Mouse (Mus musculus): ENCODE data around the gene Gps1. TPM values are rescaled to one million over a fixed set of nuclear protein-coding genes. Genes with fewer than 3 reads are reported as not detected.

The Gps1 gene
- total and polyA plus RNA-seq, 3 experiments = 158 to 184 (median 174) TPM

DNA sequence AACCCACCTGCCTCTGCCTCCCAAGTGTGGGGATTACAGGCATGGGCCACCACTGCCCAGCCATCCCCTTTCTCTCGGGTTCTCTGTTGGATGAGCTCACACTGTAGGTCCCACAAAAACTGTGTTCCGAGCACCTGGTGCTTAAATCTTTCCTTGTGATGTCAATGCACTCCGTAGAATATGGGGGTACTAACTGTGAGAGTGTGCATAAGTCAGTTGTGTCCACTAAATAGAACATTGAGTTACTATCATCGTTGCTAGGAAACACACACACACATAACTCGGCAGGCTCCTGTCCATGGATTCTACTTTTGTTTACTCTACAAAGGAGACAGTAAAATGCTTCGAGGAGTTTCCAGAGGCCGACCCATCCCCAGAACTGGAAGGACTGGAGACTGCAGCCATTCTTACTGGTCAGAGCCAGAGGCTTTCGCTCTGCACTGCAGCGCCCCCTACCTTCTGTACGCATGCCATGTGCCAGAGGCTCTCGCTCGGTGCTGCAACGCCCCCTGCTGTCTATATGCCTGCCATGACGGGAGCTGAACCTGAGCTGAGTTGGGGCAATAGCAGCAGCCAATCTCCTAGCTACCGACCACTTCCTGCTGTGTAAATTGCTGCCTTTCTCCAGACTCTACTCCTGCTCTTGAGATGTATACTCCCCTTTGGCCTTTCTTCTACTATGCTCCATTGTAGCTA is 8.2 kb upstream of the Gps1 start (continued):
- TF ChIP-seq MXI1 (IDR thresholded peaks at IDR 0.05; ENCODE audit: low read depth, low read length) (peak; percentile 74; the same call in 1 of the 2 replicates), ZMIZ1 (IDR thresholded peaks at IDR 0.05; ENCODE audit: low read depth, low read length) (no peak), SMC3 (IDR thresholded peaks at IDR 0.05; ENCODE audit: low read depth, low read length) (peak; percentile 100), HCFC1 (IDR thresholded peaks at IDR 0.05; ENCODE audit: low read depth, low read length) (peak; percentile 67), MYC (IDR thresholded peaks at IDR 0.05; ENCODE audit: low read depth, low read length) (peak; percentile 100), NELFE (IDR thresholded peaks at IDR 0.05; ENCODE audit: low read depth, low read length) (peak; percentile 97; the same call in 1 of the 2 replicates), MAZ (IDR thresholded peaks at IDR 0.05; ENCODE audit: low read depth, low read length) (peak; percentile 28; the same call in 1 of the 2 replicates), PAX5 (IDR thresholded peaks at IDR 0.05; ENCODE audit: low read length) (no peak), USF2 (conservative IDR thresholded peaks at IDR 0.05; ENCODE audit: low read depth, low read length) (no peak), RAD21 (IDR thresholded peaks at IDR 0.05; ENCODE audit: low read depth, low read length) (no peak; the same call in none of the 2 replicates), MAFK (IDR thresholded peaks at IDR 0.05; ENCODE audit: insufficient replicate concordance, low read length) (no peak), MEF2A (IDR thresholded peaks at IDR 0.05; ENCODE audit: borderline replicate concordance, low read depth, low read length) (peak; percentile 82), IRF4 (IDR thresholded peaks at IDR 0.05; ENCODE audit: low read depth, low read length) (peak; percentile 84), JUND (conservative IDR thresholded peaks at IDR 0.05; ENCODE audit: low read depth, low read length) (no peak)

DNA sequence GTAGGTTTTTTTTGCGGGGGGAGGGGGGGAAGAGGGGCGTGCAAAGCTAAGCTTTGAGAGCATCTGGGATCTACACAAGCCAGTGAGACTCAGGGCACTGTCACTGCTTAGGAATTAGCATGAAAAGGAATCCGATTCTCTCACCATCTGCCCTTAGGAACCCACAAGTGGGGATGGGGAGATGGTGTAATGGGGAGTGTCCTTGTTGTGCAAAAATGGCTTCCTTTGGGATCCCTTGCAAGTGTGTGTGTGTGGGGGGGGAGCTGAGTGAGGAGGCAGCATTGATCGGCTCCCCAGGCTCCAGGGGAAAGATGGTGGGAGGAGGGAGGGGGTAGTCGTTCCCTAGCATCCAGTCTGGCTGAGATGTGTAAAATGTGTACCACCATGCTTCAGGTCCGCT is 6.9 kb upstream of the Gps1 start:
- H3K27me3 ChIP-seq (replicated peaks) = no peaks in the 10 kb centered on the region
- H3K36me3 ChIP-seq (replicated peaks in 1 of 2; ENCODE audit: control insufficient read depth in 1 of 2, insufficient read depth in 1 of 2, low read length in 1 of 2) = peaks cover 11 to 22% of the 10 kb centered on the region in 2 experiments
- in situ Hi-C loops (cut with MboI; ENCODE audit: low pct_ligation_motif_present, low pct_unique_long_range_greater_than_20kb, low sequenced_read_pairs) = no loop called here
- H3K27ac ChIP-seq (ENCODE audit: insufficient read depth, low read depth) = no peak overlapping the region
- no peak for DNase-seq (ENCODE audit: extremely low read depth)
- dilution Hi-C loops (cut with MboI; ENCODE audit: extremely low pct_ligation_motif_present, extremely low pct_unique_long_range_greater_than_20kb, low sequenced_read_pairs) = no loop called here
- TF ChIP-seq GABPA (IDR thresholded peaks at IDR 0.05; ENCODE audit: insufficient replicate concordance, low read depth, low read length) (no peak), NELFE (IDR thresholded peaks at IDR 0.05; ENCODE audit: low read depth, low read length) (no peak), MEF2A (IDR thresholded peaks at IDR 0.05; ENCODE audit: borderline replicate concordance, low read depth, low read length) (no peak), E2F4 (IDR thresholded peaks at IDR 0.05; ENCODE audit: insufficient replicate concordance, low read depth, low read length) (no peak), EP300 (IDR thresholded peaks at IDR 0.05; ENCODE audit: low read length) (no peak), CTCF (conservative IDR thresholded peaks at IDR 0.05 in 1 of 2, IDR thresholded peaks at IDR 0.05 in 1 of 2; ENCODE audit: low read depth in 2 of 2, low read length in 2 of 2) (no peak), JUN (IDR thresholded peaks at IDR 0.05; ENCODE audit: insufficient read depth, low read depth, low read length) (no peak), MAZ (IDR thresholded peaks at IDR 0.05; ENCODE audit: low read depth, low read length) (no peak), PAX5 (IDR thresholded peaks at IDR 0.05; ENCODE audit: low read length) (no peak), RAD21 (IDR thresholded peaks at IDR 0.05; ENCODE audit: low read depth, low read length) (no peak), ZNF384 (IDR thresholded peaks at IDR 0.05; ENCODE audit: low read depth, low read length) (no peak), MYC (IDR thresholded peaks at IDR 0.05; ENCODE audit: low read depth, low read length) (no peak), POLR2AphosphoS2 (IDR thresholded peaks at IDR 0.05; ENCODE audit: low read depth, low read length) (no peak), ZC3H11A (IDR thresholded peaks at IDR 0.05; ENCODE audit: low read depth, low read length) (no peak)
- no peak overlapping the region for H3K9ac ChIP-seq (ENCODE audit: insufficient read depth, low read depth)
- H3K4me1 ChIP-seq (ENCODE audit: control insufficient read depth in 1 of 2, insufficient read depth in 2 of 2) = peaks cover 0 to 9% of the 10 kb centered on the region in 2 experiments; a peak in 2 of 4 replicates
- H3K4me2 ChIP-seq (ENCODE audit: insufficient read depth, low read depth, poor library complexity, severe bottlenecking) = no peak overlapping the region
- no peaks in the 10 kb centered on the region for H3K79me2 ChIP-seq (replicated peaks; ENCODE audit: control insufficient read depth, extremely low read depth, insufficient read depth, poor library complexity, severe bottlenecking)
- no peak overlapping the region for H3K4me3 ChIP-seq (replicated peaks in 1 of 3; ENCODE audit: low read depth in 2 of 3, low read length in 2 of 3, poor library complexity in 1 of 3)
- no peaks in the 10 kb centered on the region for H3K9me3 ChIP-seq (replicated peaks; ENCODE audit: low read length)

Data from CH12.LX (cell line).